In the genomic region with DNA sequence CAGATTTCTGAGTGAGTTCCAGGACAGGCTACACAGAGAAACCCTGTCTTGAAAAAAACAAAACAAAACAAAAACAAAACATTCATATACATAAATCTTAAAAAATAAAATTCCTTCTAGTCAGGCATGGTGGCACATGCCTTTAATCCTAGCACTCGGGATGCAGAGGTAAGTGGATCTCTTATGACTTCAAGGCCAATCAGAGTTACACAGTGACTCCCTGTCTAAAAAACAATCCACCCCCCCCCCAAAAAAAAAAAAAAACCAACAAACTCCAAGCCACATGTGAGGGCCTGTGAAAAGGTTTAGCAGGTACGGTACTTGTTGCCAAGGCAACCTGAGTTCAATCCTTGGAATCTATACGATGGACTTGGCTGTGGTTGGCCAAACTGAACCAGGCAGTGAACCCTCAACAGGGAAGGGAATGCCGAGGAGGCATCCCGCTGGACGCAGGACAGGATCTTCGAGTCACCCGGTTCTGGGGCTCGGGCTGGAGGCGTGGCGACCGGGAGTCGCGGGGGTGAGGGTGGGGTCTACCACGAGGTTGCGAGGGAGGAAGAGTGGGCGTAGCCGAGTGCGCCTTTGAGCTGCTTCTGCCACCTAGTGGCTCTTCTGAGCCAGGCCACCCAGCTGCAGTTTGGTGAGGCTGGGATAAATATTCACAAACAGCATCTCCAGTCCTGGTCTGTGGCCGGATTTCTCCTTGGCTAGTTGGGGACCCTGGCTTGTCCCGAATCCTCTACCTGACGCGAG, we compare ENCODE assay signal across 8 mouse cellular contexts. TPM values are rescaled to one million over a fixed set of nuclear protein-coding genes. Genes with fewer than 3 reads are reported as not detected.
DNase-seq lines count a peak whose midpoint lies in the region; ATAC-seq and TF ChIP-seq lines count a peak whose summit lies in the region.

No protein-coding gene starts in this region.

- CTCF ChIA-PET in Patski (lab: Charles Lee), result interaction anchor here (1.2 to 4.9 kb wide), 3 partner anchors 16 to 41 kb away, joined by 5 to 24 read pairs (median 8); no protein-coding TSS in a partner anchor

- H3K27ac ChIP-seq in hindbrain, embryonic 12.5 days, result no peak overlapping the region

- no peak for DNase-seq in Patski (ENCODE audit: low read depth, low spot score)
- peak; percentile 89 for DNase-seq in cerebellum, adult 9-11 months
- peak; percentile 77 to 78 for DNase-seq in frontal cortex, postnatal 10 days (ENCODE audit: low spot score in 2 of 2)
- DNase-seq in layer of hippocampus, postnatal 25 days (ENCODE audit: extremely low spot score in 1 of 2, low spot score in 1 of 2), result peak; percentile 63 to 69
- peak; percentile 85 for DNase-seq in lung, postnatal 14 days
- DNase-seq in retina, adult 2 months (ENCODE audit: low read depth, low spot score), result peak; percentile 61
- DNase-seq in thymus, postnatal 25 days, result peak; percentile 82

- 4% methylated on average over 23 of the region's 23 CpGs for WGBS in hindbrain, embryonic 12.5 days

- in situ Hi-C loops in Patski (cut with MboI; ENCODE audit: low pct_unique_long_range_greater_than_20kb), result loop anchor here (5.0 kb wide), 1 partner anchor 38 kb away; a partner anchor contains a TSS

- peak overlapping the region; percentile 63 for H3K4me2 ChIP-seq in hindbrain, embryonic 12.5 days (replicated peaks)

- peak; percentile 98 for TF ChIP-seq CTCF in Patski (IDR thresholded peaks at IDR 0.05)

- H3K4me3 ChIP-seq in hindbrain, embryonic 12.5 days, result peak overlapping the region; percentile 25

- no peaks in the 10 kb centered on the region for H3K9me3 ChIP-seq in hindbrain, embryonic 12.5 days (replicated peaks)

- H3K4me1 ChIP-seq in hindbrain, embryonic 12.5 days, result peaks cover 30% of the 10 kb centered on the region

- peak; percentile 65 for ATAC-seq in Patski
- ATAC-seq in hindbrain, embryonic 12.5 days (ENCODE audit: low FRiP score), result peak; percentile 44; the same call in 1 of the 2 replicates

- H3K9ac ChIP-seq in hindbrain, embryonic 12.5 days, result 0 out of 2 replicates have a peak overlapping the region, but pooled peaks have one; percentile 39

- peaks cover 20% of the 10 kb centered on the region for H3K36me3 ChIP-seq in hindbrain, embryonic 12.5 days

- POLR2A ChIA-PET in Patski (lab: Charles Lee), result no interaction called here

- H3K27me3 ChIP-seq in Patski, result no peaks in the 10 kb centered on the region
- peaks cover under 1% of the 10 kb centered on the region; the same call in 1 of the 2 replicates for H3K27me3 ChIP-seq in hindbrain, embryonic 12.5 days

RNA-seq across cellular contexts. Expression of a gene that starts 15.2 kb away (rescaled TPM):
- 16.0 TPM for polyA plus RNA-seq in Patski (2021)
- 9.3 and 10.0 TPM in 2 replicates for polyA plus RNA-seq in hindbrain, embryonic 12.5 days (2016; fragmentation: Nextera tagmentation; extraction: Ambion mirVana)
- 10 to 100 TPM; 71.4 to 73.5 TPM for total RNA-seq in layer of hippocampus, postnatal 25 days (2021)

RNA-seq across cellular contexts. Expression of a gene that starts 37.8 kb away (rescaled TPM):
- polyA plus RNA-seq in Patski (2021), result 21.7 TPM
- polyA plus RNA-seq in hindbrain, embryonic 12.5 days (2016; fragmentation: Nextera tagmentation; extraction: Ambion mirVana), result 7.0 and 9.1 TPM in 2 replicates
- total RNA-seq in layer of hippocampus, postnatal 25 days (2021), result 10 to 100 TPM; 79.6 to 80.0 TPM

RNA-seq across cellular contexts. Expression of a gene that starts 48.3 kb away (rescaled TPM):
- polyA plus RNA-seq in Patski (2021), result 0.09 TPM
- polyA plus RNA-seq in hindbrain, embryonic 12.5 days (2016; fragmentation: Nextera tagmentation; extraction: Ambion mirVana), result 0.17 and 0.22 TPM in 2 replicates
- total RNA-seq in layer of hippocampus, postnatal 25 days (2021), result under 1 TPM; 0.15 to 0.16 TPM
